14 mouse cellular contexts compared by ENCODE assay signal in the genomic region with DNA sequence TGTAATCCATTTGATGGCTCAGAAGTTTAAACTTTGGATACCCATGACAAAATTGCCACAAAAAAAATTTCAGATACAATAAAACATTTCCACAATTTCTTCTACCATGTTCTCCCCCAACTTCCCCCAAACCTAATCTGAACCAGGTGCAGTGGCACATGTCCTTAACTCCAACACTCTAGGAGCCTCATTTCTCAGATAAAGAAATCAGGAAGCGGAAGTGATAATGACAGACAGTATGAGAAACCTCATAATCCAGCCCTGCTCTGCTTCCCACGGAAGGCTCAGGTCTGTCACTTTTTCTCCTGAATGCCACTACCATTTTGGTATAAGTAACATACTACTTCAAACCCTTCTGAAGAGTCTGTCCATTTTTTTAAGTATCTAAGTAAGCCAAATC.
"Had no signal": no experiment of that assay in that cellular context is flagged by ENCODE, and none has a peak within 500 bp of the region (broad histone marks: within the 10 kb centered on the region; RNA-seq: fewer than 3 reads in every experiment).

No protein-coding gene starts in this region.

- H3K36me3 ChIP-seq: limb, embryonic 12.5 days; midbrain, embryonic 12.5 days; neural tube, embryonic 13.5 days had no signal

- H3K27ac ChIP-seq: left cerebral cortex, adult 2 months; limb, embryonic 12.5 days; midbrain, embryonic 12.5 days; neural tube, embryonic 13.5 days had no signal

- H3K4me1 ChIP-seq: midbrain, embryonic 12.5 days; neural tube, embryonic 13.5 days had no signal

- H3K9me3 ChIP-seq: limb, embryonic 12.5 days; megakaryocyte, embryonic 14.5 days; midbrain, embryonic 12.5 days; neural tube, embryonic 13.5 days had no signal

- H3K9ac ChIP-seq: limb, embryonic 12.5 days; midbrain, embryonic 12.5 days; neural tube, embryonic 13.5 days had no signal

- DNase-seq: kidney, adult 2 months; kidney, postnatal 25 days; lung, adult 18-20 months; lung, postnatal 36 days; right cerebral cortex, adult 18-20 months; right cerebral cortex, postnatal 25 days; thymus, adult 18-20 months; thymus, postnatal 14 days had no signal

- H3K4me2 ChIP-seq: limb, embryonic 12.5 days; midbrain, embryonic 12.5 days; neural tube, embryonic 13.5 days had no signal

- H3K27me3 ChIP-seq: limb, embryonic 12.5 days; megakaryocyte, embryonic 14.5 days; midbrain, embryonic 12.5 days; neural tube, embryonic 13.5 days had no signal

- H3K4me3 ChIP-seq: left cerebral cortex, adult 2 months; limb, embryonic 12.5 days; megakaryocyte, embryonic 14.5 days; midbrain, embryonic 12.5 days; neural tube, embryonic 13.5 days had no signal

- ATAC-seq: midbrain, embryonic 16.5 days had no signal
